Mouse (Mus musculus) adrenal gland, adult (tissue): ENCODE results near the gene Il10rb.
A peak's percentile ranks its signal among the peaks of the same experiment; 100 is the strongest.

Experiments
- DNase-seq, 2 experiments: peaks; one replicate each; pipeline ENCODE4 v3.0.0; 2022 to 2023; ENCODE audit warnings: low spot score in 1 of 2; ENCODE audit not compliant: inconsistent age in 2 of 2

Gene Il10rb

DNA sequence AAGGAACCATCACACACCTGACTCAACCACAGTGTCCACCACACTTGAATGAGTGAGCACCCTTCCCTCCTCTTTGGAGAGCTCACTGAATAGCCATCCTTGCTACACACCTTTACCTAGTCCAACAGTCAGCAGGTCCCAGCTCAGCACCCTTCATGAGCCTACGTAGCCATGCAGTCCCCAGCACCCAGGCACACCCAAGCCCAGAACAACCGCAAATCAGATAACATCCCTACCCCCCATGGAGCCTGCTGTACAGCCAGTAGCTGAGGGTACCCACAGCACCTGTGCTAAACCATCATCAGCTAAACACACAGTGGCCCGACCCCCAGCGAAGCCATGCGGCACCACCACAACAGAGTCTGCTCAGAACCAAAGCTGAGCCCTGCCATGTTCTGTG, 42.1 kb downstream of the Il10rb start:
- no peak for DNase-seq

DNA sequence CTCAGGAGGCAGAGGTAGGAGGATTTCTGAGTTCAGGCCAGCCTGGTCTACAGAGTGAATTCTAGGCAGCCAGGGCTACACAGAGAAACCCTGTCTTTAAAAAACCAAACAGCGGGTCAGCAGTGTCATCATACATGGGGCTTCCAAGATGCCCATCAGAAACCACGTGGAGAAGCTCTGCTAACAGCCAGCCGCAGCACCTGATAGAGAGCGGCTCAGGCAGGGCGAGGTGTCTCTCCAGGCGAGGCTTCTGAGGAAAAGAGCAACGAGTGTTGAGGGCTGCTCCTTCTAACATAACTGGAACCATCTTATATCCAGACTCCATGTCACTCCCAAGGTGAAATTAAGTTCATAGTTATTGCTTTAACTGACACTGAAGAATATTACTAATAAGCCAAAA, 42.9 kb downstream of the Il10rb start:
- no peak for DNase-seq

DNA sequence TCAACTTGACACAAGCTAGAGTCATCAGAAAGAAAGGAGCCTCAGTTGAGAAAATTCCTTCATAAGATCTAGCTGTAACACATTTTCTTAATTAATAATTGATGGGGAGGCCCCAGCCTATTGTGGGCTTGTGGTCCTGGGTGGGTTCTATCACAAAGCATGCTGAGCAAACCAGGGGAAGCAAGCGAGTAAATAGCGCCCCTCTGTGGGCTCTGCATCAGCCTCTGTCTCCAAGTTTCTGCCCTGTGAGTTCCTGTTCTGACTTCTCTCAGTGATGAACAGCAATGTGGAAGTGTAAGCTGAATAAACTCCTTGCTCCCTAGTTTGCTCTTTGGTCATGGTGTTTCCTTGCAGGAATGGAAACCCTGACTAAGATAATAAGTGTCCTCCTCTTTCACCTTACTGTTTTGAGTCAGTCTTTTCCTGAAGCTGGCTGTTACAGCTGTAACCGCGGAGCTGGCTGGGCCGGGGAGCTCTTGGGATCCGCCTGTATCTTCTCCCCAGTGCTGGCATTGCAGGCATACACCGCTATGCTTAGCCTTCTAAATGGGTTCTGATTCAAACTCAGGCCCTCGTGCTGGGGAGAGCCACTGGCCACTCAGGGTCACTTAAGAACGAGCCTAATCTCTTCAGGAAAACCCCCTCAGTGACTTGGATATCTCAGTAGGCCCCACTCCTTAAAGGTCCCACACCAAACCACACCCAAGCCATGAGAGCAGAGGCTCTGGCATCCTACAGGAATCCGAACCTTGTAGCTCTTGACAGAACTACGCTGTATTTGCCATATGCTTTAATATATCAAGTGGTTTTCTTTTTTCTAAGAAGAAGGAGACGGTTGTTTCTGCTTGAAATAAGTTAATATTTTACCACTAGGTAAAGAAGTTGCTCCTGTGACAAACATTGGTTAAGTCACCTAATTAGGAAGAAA, 44.4 kb downstream of the Il10rb start:
- no peak for DNase-seq

DNA sequence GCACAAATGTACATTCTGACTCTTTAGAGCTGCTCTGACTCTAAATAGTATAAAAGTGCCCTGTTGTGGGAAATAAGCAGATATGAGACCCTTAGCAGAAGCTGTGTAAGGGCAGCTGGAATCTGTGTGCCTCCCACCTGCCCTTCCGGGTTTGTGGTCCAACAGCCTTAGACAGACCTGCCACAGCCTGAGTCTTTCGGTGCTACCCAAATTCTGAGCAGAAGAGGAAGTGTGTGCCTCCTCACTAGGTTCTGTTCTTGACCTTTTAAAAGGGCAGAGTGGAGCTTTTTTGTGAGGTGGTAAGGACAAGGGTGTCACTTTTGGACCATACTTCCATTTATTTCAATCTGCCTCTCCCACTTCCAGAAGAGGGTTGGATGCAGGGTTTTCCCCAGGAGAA, 46.0 kb downstream of the Il10rb start:
- no peak for DNase-seq

DNA sequence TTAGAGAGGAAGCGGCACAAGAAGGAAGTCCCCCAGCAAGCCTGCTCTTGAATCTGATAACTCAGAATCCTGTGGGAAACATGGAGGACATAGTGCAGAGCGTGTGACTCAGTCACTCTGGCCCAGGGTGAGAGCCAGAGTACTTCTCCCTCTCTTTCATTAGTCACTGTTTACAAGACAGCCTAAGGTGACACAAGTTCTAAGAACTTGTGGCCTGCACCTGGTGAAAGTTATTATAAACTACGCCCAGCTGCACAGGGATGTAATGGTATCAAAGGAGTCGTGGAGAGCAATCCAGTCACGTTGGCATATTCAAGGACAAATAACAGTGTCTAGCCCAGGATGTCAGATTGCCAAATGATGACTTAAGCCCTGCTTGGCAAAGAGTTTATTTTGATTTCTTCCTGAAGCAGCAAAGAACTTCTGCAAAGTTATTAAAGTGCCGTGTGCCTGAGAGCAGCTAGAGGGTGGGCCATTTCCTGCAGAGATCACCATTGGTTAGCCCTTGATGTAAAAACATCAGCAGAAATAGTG, 46.5 kb downstream of the Il10rb start:
- DNase-seq: peak; percentile 76 to 94

DNA sequence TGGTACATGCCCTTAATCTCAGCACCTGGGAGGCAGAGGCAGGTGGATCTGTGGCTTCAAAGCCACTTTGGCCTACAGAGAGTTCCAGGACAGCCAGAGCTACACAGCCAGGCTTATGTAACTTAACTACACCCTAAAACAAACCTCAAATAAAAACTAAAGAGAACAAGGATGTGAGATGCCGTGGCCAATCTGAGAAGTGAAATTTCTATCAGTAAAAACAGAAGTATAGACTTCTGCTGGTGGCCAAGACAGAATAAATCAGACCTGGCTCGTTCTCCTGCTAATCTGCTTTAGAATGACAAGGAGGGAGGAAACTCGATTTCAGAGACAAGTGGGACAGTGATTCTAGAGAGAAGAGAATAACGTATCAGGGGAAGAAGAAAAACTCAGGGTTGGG, 49.9 kb downstream of the Il10rb start:
- no peak for DNase-seq

DNA sequence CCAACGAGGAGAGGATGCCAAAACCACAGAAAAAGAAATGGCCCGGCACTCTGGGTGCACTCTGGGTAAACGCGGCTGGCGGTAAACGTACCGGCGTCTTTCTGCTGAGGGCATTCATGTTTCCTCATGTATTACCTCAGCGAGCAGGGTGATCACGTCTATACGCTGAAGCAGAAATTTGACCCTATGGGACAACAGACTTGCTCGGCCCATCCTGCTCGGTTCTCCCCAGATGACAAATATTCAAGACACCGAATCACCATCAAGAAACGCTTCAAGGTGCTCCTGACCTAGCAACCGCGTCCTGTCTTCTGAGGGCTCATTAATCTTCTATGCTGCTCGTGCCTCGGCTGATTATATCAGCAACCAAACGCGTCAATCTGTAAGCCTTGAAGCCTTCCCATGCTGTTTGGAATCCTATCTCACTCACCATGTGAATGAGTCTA, 52.4 kb downstream of the Il10rb start:
- DNase-seq: no peak

DNA sequence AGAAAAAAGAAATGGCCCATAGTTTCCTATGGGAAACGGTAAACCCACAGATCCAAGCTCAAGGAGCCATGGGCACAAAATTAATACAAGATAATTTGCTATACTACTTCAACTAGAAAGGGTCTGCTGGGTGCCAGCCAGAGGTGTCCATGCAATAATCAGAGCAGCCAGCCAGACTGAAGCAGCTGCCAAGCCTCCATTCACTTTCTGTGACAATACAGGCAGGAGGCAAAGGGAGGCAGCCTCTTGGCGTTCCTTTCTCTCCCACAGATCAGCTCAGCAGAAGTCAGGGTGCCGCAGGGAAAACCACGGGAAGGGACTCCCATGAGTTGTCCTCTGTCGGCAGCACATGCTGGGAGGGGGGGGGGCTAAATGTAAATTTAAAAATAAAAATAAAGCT, 53.0 kb downstream of the Il10rb start:
- DNase-seq: peak in 1 of 2 experiments; percentile 63

DNA sequence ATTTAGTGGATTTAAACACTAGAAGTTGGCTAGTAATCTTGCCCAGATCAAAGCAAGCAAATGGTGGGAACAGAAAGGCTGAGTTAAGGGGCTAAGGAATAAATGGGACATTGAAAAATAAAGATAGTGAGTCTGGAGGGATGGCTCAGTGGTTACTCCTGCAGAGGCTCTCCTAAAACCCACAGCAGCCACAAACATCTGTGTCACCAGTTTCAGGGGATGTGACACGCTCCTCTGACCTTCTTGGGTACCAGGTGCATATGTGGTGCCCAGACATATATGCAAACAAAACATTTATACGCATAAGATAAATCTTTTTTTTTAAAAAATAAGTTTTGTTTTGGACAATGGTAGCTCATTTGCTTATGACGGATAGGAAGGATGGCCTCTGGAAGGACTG, 53.4 kb downstream of the Il10rb start:
- no peak for DNase-seq

DNA sequence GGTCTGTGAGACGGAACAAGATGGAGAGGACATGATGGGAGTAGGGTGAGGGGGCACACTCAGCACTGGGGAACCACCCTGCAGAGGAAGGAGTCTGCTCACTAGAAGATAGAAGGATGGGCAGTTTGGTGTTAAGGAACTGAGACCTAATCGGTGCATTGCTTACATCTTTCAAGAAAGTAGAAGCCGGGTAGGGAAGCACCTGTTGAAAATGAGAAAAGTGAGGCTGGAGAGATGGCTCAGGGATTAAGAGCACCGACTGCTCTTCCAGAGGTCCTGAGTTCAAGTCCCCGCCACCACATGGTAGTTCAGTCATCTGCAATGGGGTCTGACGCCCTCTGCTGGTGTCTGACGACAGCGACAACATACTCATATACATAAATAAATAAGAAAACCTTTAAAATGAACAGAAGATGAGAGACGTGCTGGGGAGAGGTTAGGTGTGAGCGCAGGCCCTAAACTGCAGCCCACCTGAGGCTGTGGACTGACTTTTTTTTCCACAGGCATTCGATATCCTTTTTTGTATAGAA, 53.9 kb downstream of the Il10rb start:
- DNase-seq: peak in 1 of 2 experiments; percentile 64

DNA sequence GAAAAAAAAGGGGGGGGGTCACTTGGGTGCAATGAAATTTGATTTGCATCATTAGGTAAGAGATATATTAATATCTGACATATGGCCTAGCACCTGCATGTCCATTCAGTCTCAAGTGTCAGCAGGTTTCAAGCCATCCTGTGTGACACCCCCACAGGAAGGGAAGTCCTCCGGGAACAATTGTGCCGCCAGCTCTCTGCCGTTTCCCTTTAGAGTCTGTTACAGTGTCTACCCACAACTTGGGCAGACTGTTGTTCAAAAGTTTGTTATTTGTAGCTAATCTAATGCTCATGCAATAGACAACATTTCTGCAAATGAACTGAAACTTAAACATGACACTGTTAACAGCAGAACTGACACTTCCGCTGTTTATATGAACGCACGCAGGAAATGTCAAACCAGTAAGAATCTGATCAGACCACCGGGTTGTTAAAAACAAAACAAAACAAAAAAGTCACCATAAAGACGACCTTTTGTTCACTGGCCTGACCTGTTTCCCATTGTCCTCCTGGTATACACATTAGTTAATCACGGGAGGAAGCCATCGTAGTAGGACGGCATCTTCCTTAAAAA, 55.2 kb downstream of the Il10rb start:
- peak in 1 of 2 experiments; percentile 55 for DNase-seq

DNA sequence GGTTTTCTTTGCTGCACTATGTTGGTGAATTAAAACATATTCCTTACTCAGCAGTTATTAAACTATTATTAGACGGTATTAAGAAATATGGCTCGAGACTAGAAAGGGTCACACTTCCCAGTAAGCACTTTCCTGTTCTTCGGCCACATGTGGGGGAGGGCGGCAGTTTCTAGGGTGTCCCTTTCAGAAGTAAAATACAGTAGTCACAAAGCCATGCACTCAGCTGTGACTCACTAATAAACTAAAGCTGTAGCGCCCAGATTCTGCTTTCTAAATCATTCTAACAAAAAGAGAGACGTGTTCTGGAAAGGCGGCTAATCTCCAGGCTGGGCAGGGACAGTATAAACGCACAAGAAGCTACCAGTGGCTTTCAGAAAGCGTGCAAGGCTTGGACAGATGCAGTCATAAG, 55.8 kb downstream of the Il10rb start:
- DNase-seq: peak in 1 of 2 experiments; percentile 63

DNA sequence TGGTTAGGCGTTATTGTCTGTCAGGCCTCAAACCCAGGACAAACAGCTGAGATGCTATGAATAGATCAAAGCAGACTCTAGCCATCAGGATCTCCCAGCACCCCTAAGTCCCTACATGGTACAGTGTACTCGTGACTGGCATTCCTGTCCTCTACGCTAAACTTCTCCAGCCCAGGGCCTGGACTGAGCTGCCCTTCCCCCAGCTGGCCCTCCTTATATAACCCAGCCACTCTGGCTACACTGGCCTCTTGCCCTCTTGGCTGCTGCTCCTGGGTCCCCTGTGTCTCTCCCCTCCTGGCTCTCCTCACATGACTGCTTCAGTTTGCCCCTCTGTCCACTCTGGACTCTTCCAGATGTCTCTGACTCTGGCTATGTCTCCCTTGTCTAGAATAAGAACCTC, 56.7 kb downstream of the Il10rb start:
- peak in 1 of 2 experiments; percentile 61 for DNase-seq

DNA sequence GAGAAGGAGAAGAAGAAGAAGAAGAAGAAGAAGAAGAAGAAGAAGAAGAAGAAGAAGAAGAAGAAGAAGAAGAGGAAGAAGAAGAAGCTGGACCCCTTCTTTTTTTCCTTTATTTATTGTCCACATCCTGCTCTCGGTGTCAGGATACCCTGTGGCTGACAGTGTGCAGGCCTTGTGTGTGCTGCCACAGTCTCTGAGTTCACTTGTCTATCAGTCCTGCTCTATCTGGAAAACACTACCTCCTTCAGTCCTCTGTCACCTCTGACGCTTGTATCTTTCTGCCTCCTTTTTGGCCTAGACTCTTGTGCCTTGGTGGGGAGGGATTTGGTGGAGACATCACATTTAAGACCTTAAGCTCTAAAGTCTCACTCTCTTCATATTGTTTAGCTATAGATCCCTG, 57.4 kb downstream of the Il10rb start:
- DNase-seq: no peak

DNA sequence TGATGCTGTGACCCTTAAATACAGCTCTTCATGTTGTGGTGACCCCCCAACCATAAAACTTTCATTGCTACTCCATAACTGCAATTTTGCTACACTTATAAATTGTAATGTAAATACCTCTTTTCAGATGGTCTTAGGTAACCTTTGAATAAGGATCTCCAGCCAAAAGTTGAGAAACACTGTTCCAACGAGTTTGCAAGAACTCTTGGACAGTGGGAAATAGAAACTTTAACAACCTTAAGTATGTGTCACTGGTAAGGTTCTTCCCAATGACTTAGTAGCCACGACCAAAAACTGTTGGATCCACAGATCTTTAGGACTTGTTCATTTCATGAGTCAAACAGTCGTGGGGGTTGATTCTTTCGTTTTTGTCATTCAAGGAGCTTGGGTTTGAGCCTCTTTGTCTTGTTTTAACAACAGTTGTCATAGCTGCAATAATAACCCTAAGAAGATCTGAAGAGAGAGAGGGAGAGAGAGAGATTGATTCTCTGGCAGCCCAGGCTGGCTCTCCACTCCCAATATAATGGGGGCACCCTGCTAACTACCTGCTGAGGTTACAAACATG, 58.0 kb downstream of the Il10rb start:
- DNase-seq: peak in 1 of 2 experiments; percentile 62

DNA sequence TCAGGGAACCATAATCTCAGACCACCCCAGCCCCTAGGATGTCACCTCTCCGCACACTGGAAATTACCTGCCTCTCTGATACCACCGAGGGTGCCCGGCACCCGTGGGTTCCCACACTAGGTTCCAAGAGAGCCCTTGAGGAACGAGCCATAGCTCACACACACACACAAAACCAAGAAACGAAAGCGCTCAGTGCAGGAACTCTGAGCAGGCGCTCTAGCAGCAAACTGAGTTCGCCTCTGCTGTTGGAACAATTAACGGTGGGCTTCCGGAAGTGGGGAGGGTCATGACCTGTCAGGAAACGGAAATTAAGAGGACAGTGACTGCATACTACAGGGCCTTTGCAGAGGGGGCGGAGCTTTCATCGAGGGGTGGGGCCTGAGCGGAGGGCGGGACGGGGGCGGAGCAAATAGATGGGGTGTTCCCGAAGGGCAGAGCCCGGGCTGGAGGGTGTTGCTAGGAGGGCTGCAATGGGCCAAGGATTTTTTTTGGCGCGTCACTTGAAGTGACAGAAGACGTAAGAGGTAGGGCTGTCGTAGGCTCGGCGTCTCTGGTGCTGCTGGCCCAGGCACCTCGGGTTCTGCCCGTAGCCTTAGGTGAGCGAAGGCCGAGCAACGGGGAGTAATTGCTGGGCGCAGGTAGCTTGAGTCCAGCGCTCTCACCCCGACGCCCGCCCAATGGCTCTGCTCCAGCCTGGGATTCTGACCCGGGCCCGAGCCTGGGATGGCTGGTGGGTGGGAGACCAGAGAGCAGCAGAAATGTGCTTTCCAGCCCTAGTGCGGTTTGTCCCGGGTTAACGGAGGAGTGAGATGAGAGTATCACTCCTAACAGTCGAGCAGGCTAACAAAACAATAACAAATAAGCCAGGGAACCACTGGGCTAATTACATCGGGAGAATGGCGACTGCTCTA, 58.9 kb downstream of the Il10rb start:
- peak; percentile 90 to 97 for DNase-seq

DNA sequence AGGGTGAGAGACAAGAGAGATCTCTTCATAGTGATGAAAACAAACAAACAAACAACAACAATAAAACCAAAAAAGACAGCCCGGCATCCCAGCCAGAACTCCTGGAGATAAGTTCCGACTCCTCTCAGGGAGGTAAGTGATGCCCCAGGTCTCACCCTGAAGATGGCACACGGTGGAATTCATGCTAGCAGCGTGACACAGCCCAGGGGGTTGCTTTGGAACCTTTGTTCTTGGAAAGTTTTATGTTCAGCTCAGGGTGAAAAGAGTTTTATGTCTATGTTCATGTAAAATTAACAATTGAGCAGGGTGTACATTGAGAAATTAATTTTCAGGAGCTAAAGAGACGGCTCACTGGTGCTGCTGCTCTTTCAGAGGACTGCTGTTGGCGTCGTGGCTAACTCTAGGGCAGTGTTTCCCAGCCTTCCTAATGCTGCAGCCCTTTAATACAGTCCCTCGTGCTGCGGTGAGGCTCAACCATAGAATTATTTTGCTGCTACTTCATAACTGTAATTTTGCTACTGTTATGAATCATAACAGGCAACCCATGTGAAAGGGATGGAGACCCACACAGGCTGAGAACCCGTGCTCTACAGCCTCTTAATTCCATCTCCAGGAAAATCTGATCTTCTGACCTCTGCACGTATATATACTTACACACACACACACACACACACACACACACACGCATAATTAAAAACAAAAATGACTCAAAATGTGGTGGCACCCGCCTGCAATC, 59.7 kb downstream of the Il10rb start:
- DNase-seq: no peak

DNA sequence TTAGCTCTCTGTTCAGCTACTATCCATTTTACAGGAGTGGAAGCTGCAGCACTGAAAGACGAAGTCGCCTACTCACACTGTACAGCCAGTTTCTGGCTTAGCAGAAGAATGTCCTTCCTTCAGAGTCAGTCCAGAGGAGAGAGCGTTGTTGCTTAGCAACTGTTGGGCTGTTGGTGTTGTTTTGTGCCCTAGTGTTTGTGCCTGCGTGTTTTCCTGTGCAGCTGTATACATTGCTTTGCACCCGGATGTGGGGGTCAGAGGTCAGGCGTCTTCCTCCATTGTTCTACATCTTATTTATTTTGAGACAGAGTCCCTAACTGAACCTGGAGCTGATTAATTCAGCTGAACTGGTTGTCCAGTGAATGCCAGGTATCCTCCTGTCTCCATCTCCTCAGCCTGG, 60.6 kb downstream of the Il10rb start:
- no peak for DNase-seq

DNA sequence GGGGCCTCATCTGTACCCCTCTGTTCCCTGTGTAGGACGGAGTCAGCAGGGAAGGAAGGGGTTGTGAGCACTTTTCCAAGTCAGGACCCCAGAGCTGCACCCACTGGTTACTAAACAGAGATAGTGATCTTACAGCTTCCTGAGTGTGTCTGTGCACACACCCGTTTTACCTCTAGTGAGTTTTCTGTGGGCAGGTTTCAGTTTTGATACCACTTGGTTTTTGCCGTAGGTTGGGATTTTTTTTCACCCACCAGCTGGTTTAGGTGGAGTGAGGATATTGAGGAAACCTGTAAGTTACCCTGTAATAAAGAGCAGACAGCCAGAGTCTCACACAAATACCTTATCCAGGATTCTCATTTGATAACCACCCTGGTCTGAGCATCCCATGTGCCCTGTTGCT, 64.5 kb downstream of the Il10rb start:
- no peak for DNase-seq

DNA sequence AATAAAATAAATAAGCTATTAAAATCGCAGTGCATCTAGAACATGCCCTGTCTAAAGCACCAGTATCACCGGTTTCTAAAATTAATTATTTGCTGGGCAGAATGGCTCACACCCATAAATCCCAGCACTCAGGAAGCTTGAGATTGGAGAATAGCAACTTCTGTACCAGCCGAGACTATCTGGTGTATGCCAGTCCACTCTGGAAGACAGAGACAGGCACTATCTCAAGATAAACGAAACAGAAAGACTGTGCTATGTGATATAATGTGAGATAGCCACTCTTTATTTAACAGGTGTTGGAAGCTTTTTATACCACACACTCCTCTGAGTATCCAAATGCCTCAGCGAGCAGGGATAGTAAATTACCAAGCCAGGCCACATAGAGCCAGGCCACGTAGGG, 65.5 kb downstream of the Il10rb start:
- no peak for DNase-seq
